Mouse (Mus musculus): Measurements from ENCODE around the gene Nup37.
A peak's percentile ranks its signal among the peaks of the same experiment; 100 is the strongest.

The Nup37 gene

GRCm38 (mm10) chr10:88146707-88147477 is at the start of gene Nup37, which contains the start of gene Parpbp:
Gene Nup37, plus strand, starts transcription at chr10:88146992.
Gene Parpbp, minus strand, starts transcription at chr10:88146941.
- peak; percentile 97 for ATAC-seq (ENCODE audit: low TSS enrichment)

GRCm38 (mm10) chr10:88106169-88106568 is 40.6 kb upstream of the Nup37 start:
- ATAC-seq (ENCODE audit: low TSS enrichment), result no peak

GRCm38 (mm10) chr10:88113290-88113689 is 33.5 kb upstream of the Nup37 start:
- ATAC-seq (ENCODE audit: low TSS enrichment), result no peak

GRCm38 (mm10) chr10:88119721-88120120 is 27.1 kb upstream of the Nup37 start:
- ATAC-seq (ENCODE audit: low TSS enrichment), result peak; percentile 50; the same call in 1 of the 2 replicates

GRCm38 (mm10) chr10:88135630-88136029 is 11.2 kb upstream of the Nup37 start:
- ATAC-seq (ENCODE audit: low TSS enrichment), result no peak

DNA sequence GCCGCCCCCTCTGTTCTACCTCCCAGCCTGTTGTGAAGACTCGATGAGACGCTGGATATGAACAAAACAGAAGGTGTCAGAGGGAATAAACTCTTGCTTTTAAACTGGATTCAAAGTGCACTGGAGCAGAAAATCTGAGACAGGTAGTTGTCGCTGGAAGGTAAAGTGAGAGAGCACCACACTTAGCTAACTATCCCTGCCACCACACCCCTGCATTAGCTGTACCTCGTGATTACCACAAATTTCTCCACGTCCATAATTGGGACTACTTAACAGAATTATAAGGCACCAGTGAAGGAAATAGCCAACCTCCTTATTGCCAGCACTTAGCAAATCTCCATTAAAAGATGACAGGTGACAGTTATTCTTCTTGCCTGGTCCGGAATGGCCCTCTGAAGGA is 605 bp upstream of the Nup37 start:
- no peak for ATAC-seq (ENCODE audit: low TSS enrichment)

- no peak for ATAC-seq (ENCODE audit: low TSS enrichment)
Observed at GRCm38 (mm10) chr10:88150381-88150780, 3.6 kb downstream of the Nup37 start.

DNA sequence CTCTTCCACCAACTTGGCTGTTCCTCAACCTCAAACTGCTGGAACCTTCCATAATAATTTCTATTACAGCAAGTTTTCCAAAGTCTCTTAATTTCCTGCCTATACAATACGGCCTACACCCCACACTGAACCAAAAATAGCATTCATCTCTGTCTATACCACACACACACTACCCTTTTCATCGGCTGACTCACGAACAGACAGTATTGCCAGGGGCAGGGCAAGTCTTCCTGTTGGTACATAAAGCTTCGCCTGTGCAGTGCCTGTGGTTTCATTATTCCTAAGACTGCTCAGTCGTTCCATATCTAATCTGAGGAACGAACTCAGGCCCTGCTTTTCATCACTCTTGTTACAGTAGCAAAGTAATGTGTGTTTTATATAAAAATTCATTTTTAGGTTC is 4.9 kb downstream of the Nup37 start:
- peak; percentile 66 for ATAC-seq (ENCODE audit: low TSS enrichment)

- ATAC-seq (ENCODE audit: low TSS enrichment), result no peak
Observed at GRCm38 (mm10) chr10:88162096-88162495, 15.3 kb downstream of the Nup37 start.

- ATAC-seq (ENCODE audit: low TSS enrichment), result no peak
Observed at GRCm38 (mm10) chr10:88162676-88163075, 15.9 kb downstream of the Nup37 start.

GRCm38 (mm10) chr10:88166158-88166557 is 19.4 kb downstream of the Nup37 start:
- ATAC-seq (ENCODE audit: low TSS enrichment), result no peak

GRCm38 (mm10) chr10:88167438-88168077 is 20.8 kb downstream of the Nup37 start:
- no peak for ATAC-seq (ENCODE audit: low TSS enrichment)

DNA sequence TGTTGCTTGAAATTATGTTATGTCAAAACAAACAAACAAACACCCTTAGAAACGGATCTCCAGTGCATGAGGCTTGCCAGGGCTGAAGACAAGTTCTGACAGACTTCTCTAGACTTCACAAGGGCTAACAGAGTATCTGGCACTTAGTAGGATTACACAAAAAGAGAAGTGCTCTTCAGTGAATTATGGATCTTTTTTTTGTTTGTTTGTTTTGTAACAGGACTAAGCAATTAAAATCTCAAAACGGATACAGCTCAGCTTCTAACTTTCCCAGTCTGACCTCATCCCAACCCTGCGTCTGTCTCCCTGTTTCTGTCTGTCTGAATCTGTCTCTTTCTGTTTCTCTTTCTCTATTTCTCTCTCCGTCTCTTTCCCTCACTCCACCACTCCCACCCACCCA is 53.7 kb downstream of the Nup37 start:
- ATAC-seq (ENCODE audit: low TSS enrichment), result 0 out of 2 replicates have a peak, but pooled peaks have one; percentile 9

GRCm38 (mm10) chr10:88200951-88201638 is 54.3 kb downstream of the Nup37 start, which contains the start of gene Washc3:
Gene Washc3, plus strand, starts transcription at chr10:88201093.
- ATAC-seq (ENCODE audit: low TSS enrichment), result peak; percentile 100

DNA sequence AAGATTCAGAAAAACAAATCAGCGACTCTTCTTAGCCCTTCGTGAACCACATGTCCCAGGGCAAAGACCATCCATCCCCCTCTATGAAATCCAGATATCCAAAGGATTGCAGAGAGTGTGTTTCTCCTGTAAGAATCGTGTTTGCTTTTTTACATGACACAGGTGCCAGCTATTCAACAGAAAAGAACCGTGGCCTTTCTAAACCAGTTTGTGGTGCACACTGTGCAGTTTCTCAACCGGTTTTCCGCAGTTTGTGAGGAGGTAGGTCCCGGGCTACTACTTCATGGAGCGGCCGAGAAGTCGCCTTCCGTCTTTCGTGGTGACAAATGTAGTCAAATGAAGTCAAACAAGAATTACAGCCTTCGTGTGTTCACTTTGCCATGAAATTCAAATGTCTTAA is 54.9 kb downstream of the Nup37 start:
- peak; percentile 4; the same call in 1 of the 2 replicates for ATAC-seq (ENCODE audit: low TSS enrichment)

DNA sequence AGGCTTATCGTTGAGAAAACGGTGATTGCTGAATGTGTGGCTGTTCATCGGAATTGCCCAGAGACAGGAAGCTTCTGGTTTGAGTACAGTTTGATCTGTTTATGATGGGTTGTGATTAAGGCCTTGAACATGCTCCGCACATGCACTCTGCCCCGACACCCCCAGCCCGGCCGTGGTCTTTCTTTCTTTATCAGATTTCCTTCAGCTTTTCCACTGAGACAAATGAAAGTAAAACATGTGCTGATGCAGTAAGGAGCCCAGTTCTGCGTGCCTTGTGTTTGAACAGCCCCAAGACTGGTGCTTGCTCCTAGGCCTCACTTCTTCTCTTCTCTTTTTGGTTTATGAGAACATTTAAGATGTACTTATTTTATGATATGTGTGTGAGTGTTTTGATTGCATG is 55.8 kb downstream of the Nup37 start:
- no peak for ATAC-seq (ENCODE audit: low TSS enrichment)

DNA sequence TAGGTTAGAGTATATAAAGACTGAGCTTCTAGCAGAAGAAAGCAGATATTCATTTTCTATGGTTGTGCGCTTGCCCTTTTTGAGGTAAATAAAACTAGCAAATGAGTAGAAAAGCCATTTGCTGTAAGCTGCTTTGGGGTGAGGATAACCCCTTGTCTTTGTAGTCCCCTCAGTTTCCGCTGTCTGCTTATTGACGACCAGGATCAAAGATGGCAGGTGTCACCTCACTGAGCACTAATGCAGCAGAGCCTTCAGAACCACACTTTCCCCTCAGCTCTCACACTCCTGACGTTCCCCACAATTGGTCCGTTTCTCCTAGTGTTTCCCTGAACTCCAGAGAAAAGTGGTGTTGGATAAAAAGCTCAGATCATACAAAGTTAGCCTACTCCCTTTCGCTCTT is 56.4 kb downstream of the Nup37 start:
- ATAC-seq (ENCODE audit: low TSS enrichment), result no peak

DNA sequence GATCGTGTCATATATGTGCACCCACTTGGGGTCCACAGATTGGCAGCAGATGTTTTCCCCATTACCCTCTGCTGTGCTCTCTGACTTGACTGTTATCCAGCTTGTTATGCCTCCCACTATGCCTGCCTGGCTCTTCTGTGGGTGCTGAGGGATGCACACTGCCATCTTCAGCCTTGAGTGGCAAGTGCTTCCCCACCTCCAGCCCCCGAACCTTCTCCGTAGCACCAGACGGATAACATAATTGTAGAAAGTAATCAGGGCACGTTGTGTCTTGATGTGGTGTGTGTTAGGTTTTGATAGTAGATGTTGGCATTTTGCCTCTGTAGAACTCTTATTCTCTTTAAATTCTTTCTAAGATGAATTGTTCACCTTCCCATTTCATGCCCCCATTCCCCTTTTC is 65.9 kb downstream of the Nup37 start:
- no peak for ATAC-seq (ENCODE audit: low TSS enrichment)

- ATAC-seq (ENCODE audit: low TSS enrichment), result no peak
Observed at GRCm38 (mm10) chr10:88214800-88215514, 68.2 kb downstream of the Nup37 start.

GRCm38 (mm10) chr10:88218161-88218560 is 71.4 kb downstream of the Nup37 start:
- no peak for ATAC-seq (ENCODE audit: low TSS enrichment)

DNA sequence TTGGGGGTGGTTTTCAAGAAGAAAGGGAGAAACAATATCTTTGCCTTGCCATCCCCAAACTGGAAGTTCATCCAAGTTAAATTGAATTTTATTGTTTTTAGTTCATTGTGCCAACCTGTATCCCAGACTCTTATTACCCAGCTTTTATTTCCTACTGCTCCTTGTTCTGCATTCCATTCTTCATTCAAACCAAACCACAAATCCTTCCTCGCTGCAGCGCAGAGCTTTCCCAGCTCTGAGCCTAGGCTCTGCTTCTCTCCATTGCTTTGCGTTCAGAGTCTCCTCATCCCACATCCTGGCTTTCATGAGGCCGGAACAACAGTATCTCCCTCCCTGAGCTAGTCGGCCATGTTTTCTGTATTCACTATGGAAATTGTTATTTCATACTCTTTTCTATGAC is 74.9 kb downstream of the Nup37 start:
- ATAC-seq (ENCODE audit: low TSS enrichment), result no peak

GRCm38 (mm10) chr10:88225421-88225820 is 78.6 kb downstream of the Nup37 start:
- ATAC-seq (ENCODE audit: low TSS enrichment), result no peak

All from frontal cortex, adult (tissue).